Comparison of ENCODE assay signal across 20 mouse cellular contexts in the genomic region with DNA sequence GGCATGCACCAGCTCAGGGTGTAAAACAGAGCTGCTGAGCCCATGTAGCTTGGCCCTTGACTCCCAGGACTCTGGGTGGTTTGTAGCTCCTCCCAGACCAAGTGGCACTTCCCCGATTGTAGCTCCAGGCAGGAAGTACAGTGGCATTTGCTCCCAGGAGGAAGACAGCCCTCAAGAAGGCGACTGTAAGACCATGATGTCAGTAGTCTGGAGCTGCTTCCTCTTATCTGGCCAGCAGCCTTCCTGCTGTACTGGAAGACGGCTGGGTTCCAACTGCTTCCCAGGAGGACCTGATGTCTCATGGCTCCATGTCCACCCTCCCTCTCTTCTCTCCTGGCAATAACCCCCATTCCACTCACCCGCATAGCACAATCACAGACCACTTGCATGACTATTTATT.
A peak's percentile ranks its signal among the peaks of the same experiment; 100 is the strongest.
DNase-seq lines count a peak whose midpoint lies in the region; ATAC-seq lines count a peak whose summit lies in the region.
"Had no signal": no experiment of that assay in that cellular context is flagged by ENCODE, and none has a peak within 500 bp of the region (broad histone marks: within the 10 kb centered on the region; RNA-seq: fewer than 3 reads in every experiment).

No protein-coding gene starts in this region.

- no peak overlapping the region for H3K9ac ChIP-seq in kidney, embryonic 15.5 days
- H3K9ac ChIP-seq: lung, embryonic 14.5 days had no signal

- no peaks in the 10 kb centered on the region; the same call in 1 of the 2 replicates for H3K4me1 ChIP-seq in kidney, embryonic 15.5 days

- H3K4me2 ChIP-seq in kidney, embryonic 15.5 days: no peak overlapping the region
- H3K4me2 ChIP-seq: liver, embryonic 11.5 days; lung, embryonic 14.5 days had no signal

- H3K27ac ChIP-seq in kidney, embryonic 15.5 days: no peak overlapping the region
- H3K27ac ChIP-seq: left cerebral cortex, adult 2 months; stomach, postnatal 0 days had no signal

- ATAC-seq in megakaryocyte progenitor cell, adult 5-6 weeks (replicated peaks; ENCODE audit: poor library complexity): peak; percentile 73
- no peak for ATAC-seq in kidney, embryonic 15.5 days (replicated peaks; ENCODE audit: low FRiP score)
- ATAC-seq: activated CD4-positive, CD25-positive, alpha-beta regulatory T cell, adult 4 months; forebrain, embryonic 14.5 days; hindbrain, embryonic 16.5 days; intestine, postnatal 0 days had no signal

- peak; percentile 25 for DNase-seq in gastrocnemius, adult 18-20 months (ENCODE audit: low spot score)
- no peak for DNase-seq in gastrocnemius, postnatal 36 days
- peak; percentile 5 for DNase-seq in lung, postnatal 14 days
- no peak for DNase-seq in lung, adult 18-20 months
- peak; percentile 16 to 24 for DNase-seq in heart, postnatal 36 days
- no peak for DNase-seq in adrenal gland, postnatal 10 days
- DNase-seq: adrenal gland, postnatal 14 days; lung, embryonic 14.5 days; retina, postnatal 1 day; right cerebral cortex, postnatal 4 days had no signal

- intact Hi-C loops in gastrocnemius, postnatal 36 days (cut with DNase I): no loop called here
- intact Hi-C loops in heart, postnatal 36 days (cut with DNase I): no loop called here

- no peaks in the 10 kb centered on the region for H3K36me3 ChIP-seq in kidney, embryonic 15.5 days
- H3K36me3 ChIP-seq: G1E had no signal

- 69% methylated on average over 4 of the region's 4 CpGs for WGBS in kidney, embryonic 15.5 days

- no peaks in the 10 kb centered on the region for H3K27me3 ChIP-seq in kidney, embryonic 15.5 days

- no peaks in the 10 kb centered on the region for H3K9me3 ChIP-seq in kidney, embryonic 15.5 days (replicated peaks)
- H3K9me3 ChIP-seq: G1E had no signal

- H3K4me3 ChIP-seq in kidney, embryonic 15.5 days (replicated peaks): no peak overlapping the region
- H3K4me3 ChIP-seq: left cerebral cortex, adult 2 months had no signal

Comparison
In these comparisons a context has a peak if more than half of its experiments do, and no peak if none do; other contexts are left out.
1. DNase-seq: peak in gastrocnemius, adult 18-20 months (single experiment), lung, postnatal 14 days (single experiment) and heart, postnatal 36 days (2 of 2); none in gastrocnemius, postnatal 36 days (0 of 2), lung, adult 18-20 months (0 of 2) and adrenal gland, postnatal 10 days (single experiment).